Mouse (Mus musculus): ENCODE data around the gene Scamp2. TPM values are rescaled to one million over a fixed set of nuclear protein-coding genes. Genes with fewer than 3 reads are reported as not detected.
A peak's percentile ranks its signal among the peaks of the same experiment; 100 is the strongest.

The Scamp2 gene
- polyA plus RNA-seq, 1 experiment: 38.3 TPM

DNA sequence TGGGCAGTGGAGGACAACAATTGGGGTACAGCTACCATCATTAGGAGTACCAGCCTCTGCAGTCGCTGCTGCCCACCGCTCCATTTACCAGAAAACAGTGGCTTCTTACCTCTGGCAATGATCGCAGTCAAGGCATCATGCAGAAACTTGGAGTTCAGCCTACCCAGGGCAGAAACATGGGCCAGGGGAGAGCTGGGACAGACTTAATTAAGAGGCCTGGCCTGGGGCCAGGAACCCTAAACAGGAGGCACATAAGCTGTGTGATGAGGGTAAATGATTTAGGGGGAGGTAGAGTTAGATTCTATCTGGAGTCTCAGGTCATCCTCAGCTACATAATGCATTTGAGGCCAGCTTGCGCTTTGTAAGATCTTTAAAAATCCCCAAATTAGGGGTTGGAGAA lies 11.6 kb upstream of the Scamp2 start:
- Histone ChIP-seq H3K36me3 (ENCODE audit: control insufficient read depth, insufficient read depth) (peaks cover 20% of the 10 kb centered on the region), H3K27me3 (ENCODE audit: control insufficient read depth, insufficient read depth, insufficient read length) (no peaks in the 10 kb centered on the region), H3K4me2 (ENCODE audit: low read depth) (peak overlapping the region; percentile 52), H3K4me3 (no peak overlapping the region), H3K79me2 (ENCODE audit: control insufficient read depth, insufficient read depth) (peaks cover 5% of the 10 kb centered on the region), H3ac (ENCODE audit: control insufficient read depth, insufficient read length) (no peak overlapping the region)
- no peak for TF ChIP-seq MAX (IDR thresholded peaks at IDR 0.05; ENCODE audit: low read depth)
- no peak for TF ChIP-seq MYOG (IDR thresholded peaks at IDR 0.05; ENCODE audit: control insufficient read depth in 1 of 3, insufficient read depth in 1 of 3, insufficient read length in 2 of 3, low read depth in 2 of 3)
- no peak for TF ChIP-seq TCF12 (IDR thresholded peaks at IDR 0.05; ENCODE audit: insufficient read depth, poor library complexity, severe bottlenecking)
- no peak for TF ChIP-seq POLR2AphosphoS2 (IDR thresholded peaks at IDR 0.05; ENCODE audit: insufficient read length, low read depth)

DNA sequence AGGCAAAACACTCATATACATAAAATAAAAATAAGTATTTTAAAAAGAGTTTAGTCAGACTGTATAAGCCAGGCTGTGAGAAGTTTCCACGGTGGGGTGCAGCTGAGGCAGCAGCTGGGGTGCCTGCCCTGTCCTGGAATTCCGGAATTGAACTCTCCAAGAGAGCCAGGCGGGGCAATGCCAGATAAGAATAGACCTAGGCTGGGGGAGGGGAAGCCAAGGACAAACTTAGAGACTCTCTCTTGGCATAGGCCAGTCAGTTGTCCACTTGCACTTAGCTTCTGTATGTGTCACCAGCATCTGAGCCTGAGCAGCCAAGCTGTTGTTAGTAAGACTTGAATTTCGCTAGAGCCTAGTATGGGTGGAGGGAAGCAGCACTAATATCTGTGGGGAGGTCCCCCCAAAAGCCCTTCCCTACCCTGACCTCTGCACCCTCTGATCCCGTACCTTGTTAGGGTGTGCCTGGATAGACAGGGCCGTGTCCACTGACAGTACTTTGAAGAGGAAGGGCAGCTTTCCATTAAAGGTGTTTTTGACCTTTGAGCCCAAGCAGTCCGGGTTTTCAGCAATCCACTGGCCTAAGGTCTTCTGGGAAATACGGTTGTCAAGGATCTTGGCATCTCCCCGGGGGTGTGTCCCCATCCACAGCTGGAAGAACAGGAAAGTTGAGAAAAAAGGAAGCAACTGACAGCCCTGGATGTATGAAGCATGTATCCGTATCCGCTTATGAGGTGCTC lies 10.4 kb upstream of the Scamp2 start:
- Histone ChIP-seq H3ac (ENCODE audit: control insufficient read depth, insufficient read length) (no peak overlapping the region), H3K79me2 (ENCODE audit: control insufficient read depth, insufficient read depth) (peaks cover 5% of the 10 kb centered on the region), H3K4me2 (ENCODE audit: low read depth) (peak overlapping the region; percentile 53), H3K36me3 (ENCODE audit: control insufficient read depth, insufficient read depth) (peaks cover 9% of the 10 kb centered on the region), H3K27me3 (ENCODE audit: control insufficient read depth, insufficient read depth, insufficient read length) (no peaks in the 10 kb centered on the region), H3K4me3 (no peak overlapping the region)
- TF ChIP-seq MYOD1 (IDR thresholded peaks at IDR 0.05; ENCODE audit: control insufficient read depth in 1 of 3, insufficient read length in 2 of 3, low read depth in 2 of 3): peak in 2 of 3 experiments; percentile 36 to 69
- peak; percentile 43 for TF ChIP-seq POLR2A (IDR thresholded peaks at IDR 0.05; ENCODE audit: insufficient read length, low read depth)
- TF ChIP-seq CEBPB (IDR thresholded peaks at IDR 0.05; ENCODE audit: insufficient read depth, poor library complexity, severe bottlenecking): no peak
- no peak for TF ChIP-seq SRF (IDR thresholded peaks at IDR 0.05; ENCODE audit: control insufficient read depth, insufficient read length, low read depth)
- peak; percentile 30 to 77 (median 48) for TF ChIP-seq MYOG (IDR thresholded peaks at IDR 0.05; ENCODE audit: control insufficient read depth in 1 of 3, insufficient read depth in 1 of 3, insufficient read length in 2 of 3, low read depth in 2 of 3)
- TF ChIP-seq TCF12 (IDR thresholded peaks at IDR 0.05; ENCODE audit: insufficient read depth, poor library complexity, severe bottlenecking): peak; percentile 52
- no peak for TF ChIP-seq POLR2AphosphoS2 (IDR thresholded peaks at IDR 0.05; ENCODE audit: insufficient read length, low read depth)
- no peak for TF ChIP-seq TCF3 (IDR thresholded peaks at IDR 0.05; ENCODE audit: insufficient read length, low read depth)
- TF ChIP-seq USF1 (IDR thresholded peaks at IDR 0.05; ENCODE audit: low read depth): no peak
- no peak for TF ChIP-seq REST (IDR thresholded peaks at IDR 0.05; ENCODE audit: insufficient read depth, insufficient read length)
- no peak for TF ChIP-seq MAX (IDR thresholded peaks at IDR 0.05; ENCODE audit: low read depth)
- TF ChIP-seq E2F4 (IDR thresholded peaks at IDR 0.05; ENCODE audit: insufficient read depth): no peak

DNA sequence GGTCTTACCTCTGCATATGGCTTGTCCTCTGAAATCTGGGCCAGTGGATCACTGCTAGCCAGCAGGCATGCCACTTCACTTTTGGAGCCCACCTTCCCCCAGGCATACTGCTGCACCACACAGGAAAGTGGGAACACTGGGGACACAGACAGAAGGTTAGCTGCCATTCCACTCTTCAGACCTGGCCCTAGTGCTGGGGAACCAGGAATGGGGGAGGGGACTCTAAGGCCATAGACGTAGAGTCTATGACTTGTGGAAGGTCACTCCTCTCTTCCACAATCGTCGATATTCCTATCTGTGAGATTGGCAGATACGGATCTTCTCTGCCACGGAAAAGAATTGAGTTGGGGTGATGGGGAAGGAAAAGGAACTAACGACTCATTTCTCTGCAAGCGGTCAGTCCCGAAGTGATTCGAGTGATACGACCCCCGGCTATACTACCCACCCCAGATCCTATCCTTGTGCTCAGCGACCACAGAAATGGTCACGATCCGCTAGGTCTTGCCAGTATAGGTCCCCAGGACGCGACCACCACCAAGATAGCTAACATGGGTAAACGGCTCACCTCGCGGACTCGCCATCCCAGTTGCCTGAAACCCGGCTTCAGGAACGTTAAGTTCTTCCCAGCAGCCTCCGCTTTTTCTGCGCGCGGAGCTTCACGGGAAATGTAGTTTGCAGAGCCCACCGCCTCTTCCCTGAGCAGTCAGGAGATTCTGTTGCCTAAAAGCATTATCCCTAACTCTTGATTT lies 8.4 kb upstream of the Scamp2 start, which contains the start of gene Mpi:
Gene Mpi (minus strand): TSS at position 625 of the 749 bp plus-strand sequence.
- peaks cover 5% of the 10 kb centered on the region for H3K79me2 ChIP-seq (ENCODE audit: control insufficient read depth, insufficient read depth)
- H3ac ChIP-seq (ENCODE audit: control insufficient read depth, insufficient read length): peak within 1 kb of the TSS; percentile 88
- peak within 1 kb of the TSS; percentile 60 for H3K4me3 ChIP-seq
- H3K36me3 ChIP-seq (ENCODE audit: control insufficient read depth, insufficient read depth): no peaks in the 10 kb centered on the region
- peak within 1 kb of the TSS; percentile 84 for H3K4me2 ChIP-seq (ENCODE audit: low read depth)
- H3K27me3 ChIP-seq (ENCODE audit: control insufficient read depth, insufficient read depth, insufficient read length): no peaks in the 10 kb centered on the region
- no peak for TF ChIP-seq MAX (IDR thresholded peaks at IDR 0.05; ENCODE audit: low read depth)
- no peak for TF ChIP-seq TCF12 (IDR thresholded peaks at IDR 0.05; ENCODE audit: insufficient read depth, poor library complexity, severe bottlenecking)
- TF ChIP-seq POLR2AphosphoS2 (IDR thresholded peaks at IDR 0.05; ENCODE audit: insufficient read length, low read depth): peak; percentile 85
- TF ChIP-seq TCF3 (IDR thresholded peaks at IDR 0.05; ENCODE audit: insufficient read length, low read depth): no peak
- peak; percentile 85 for TF ChIP-seq POLR2A (IDR thresholded peaks at IDR 0.05; ENCODE audit: insufficient read length, low read depth)

DNA sequence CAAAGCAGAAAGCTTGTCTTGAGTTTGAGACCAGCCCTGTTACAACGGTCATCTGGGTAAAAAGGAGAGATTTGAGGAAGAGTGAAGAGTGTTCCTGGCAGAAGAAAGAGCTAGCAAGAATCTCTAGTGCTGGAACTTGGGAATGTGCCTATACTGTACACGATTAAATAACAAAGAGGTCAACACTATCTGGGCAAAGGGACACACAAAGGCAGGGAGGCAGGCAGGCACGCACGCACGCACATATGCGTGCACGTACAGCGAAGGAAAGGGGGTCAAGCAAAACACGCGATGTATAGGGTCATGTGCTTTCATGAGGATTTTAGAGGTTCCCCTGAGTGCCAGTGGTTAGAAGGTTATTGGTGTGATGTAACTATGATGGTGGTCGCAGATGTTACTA lies 7.6 kb upstream of the Scamp2 start:
- H3K4me2 ChIP-seq (ENCODE audit: low read depth): no peak overlapping the region

More for the DNA sequence above, 7.6 kb upstream of the Scamp2 start:
- Histone ChIP-seq H3ac (ENCODE audit: control insufficient read depth, insufficient read length) (peak overlapping the region; percentile 88), H3K79me2 (ENCODE audit: control insufficient read depth, insufficient read depth) (peaks cover 5% of the 10 kb centered on the region), H3K4me3 (peak overlapping the region; percentile 60), H3K27me3 (ENCODE audit: control insufficient read depth, insufficient read depth, insufficient read length) (no peaks in the 10 kb centered on the region), H3K36me3 (ENCODE audit: control insufficient read depth, insufficient read depth) (no peaks in the 10 kb centered on the region)
- no peak for TF ChIP-seq SRF (IDR thresholded peaks at IDR 0.05; ENCODE audit: control insufficient read depth, insufficient read length, low read depth)
- TF ChIP-seq TCF12 (IDR thresholded peaks at IDR 0.05; ENCODE audit: insufficient read depth, poor library complexity, severe bottlenecking): no peak
- TF ChIP-seq CEBPB (IDR thresholded peaks at IDR 0.05; ENCODE audit: insufficient read depth, poor library complexity, severe bottlenecking): no peak
- TF ChIP-seq MYOG (IDR thresholded peaks at IDR 0.05; ENCODE audit: control insufficient read depth in 1 of 3, insufficient read depth in 1 of 3, insufficient read length in 2 of 3, low read depth in 2 of 3): no peak
- no peak for TF ChIP-seq MAX (IDR thresholded peaks at IDR 0.05; ENCODE audit: low read depth)
- no peak for TF ChIP-seq POLR2AphosphoS2 (IDR thresholded peaks at IDR 0.05; ENCODE audit: insufficient read length, low read depth)
- no peak for TF ChIP-seq E2F4 (IDR thresholded peaks at IDR 0.05; ENCODE audit: insufficient read depth)
- no peak for TF ChIP-seq TCF3 (IDR thresholded peaks at IDR 0.05; ENCODE audit: insufficient read length, low read depth)
